Mouse (Mus musculus) heart, embryonic 11.5 days (tissue): Measurements from ENCODE around the gene Maml1. TPM values are rescaled to one million over a fixed set of nuclear protein-coding genes. Genes with fewer than 3 reads are reported as not detected.
A peak's percentile ranks its signal among the peaks of the same experiment; 100 is the strongest.

Source experiments
- ATAC-seq: fragments of 200-750 bp; cut with Nextera tagmentation; replicated peaks from 2 replicates; pipeline ENCODE4 v1.8.0; 2017; ENCODE audit warnings: moderate library complexity; ENCODE audit not compliant: insufficient number of reproducible peaks, low FRiP score, low TSS enrichment
- H3K27ac ChIP-seq: fragments of 300-500 bp; sonication (generic); 2 replicates; pipeline ENCODE4 v1.5.1; 2014; ENCODE audit warnings: mild to moderate bottlenecking, low read depth, low read length
- H3K27me3 ChIP-seq: fragments of 300-500 bp; sonication (generic); 2 replicates; pipeline ENCODE4 v1.6.1; 2014; ENCODE audit warnings: mild to moderate bottlenecking, low read length, mixed read lengths; ENCODE audit not compliant: control insufficient read depth, insufficient read depth
- H3K36me3 ChIP-seq: fragments of 300-500 bp; sonication (generic); 2 replicates; pipeline ENCODE4 v1.6.1; 2014; ENCODE audit warnings: mild to moderate bottlenecking, low read length, moderate library complexity, mixed read lengths; ENCODE audit not compliant: control insufficient read depth, insufficient read depth
- H3K4me1 ChIP-seq: fragments of 300-500 bp; sonication (generic); 2 replicates; pipeline ENCODE4 v1.6.1; 2014; ENCODE audit warnings: low read length; ENCODE audit not compliant: control insufficient read depth, insufficient read depth
- H3K4me2 ChIP-seq: fragments of 300-500 bp; sonication (generic); 2 replicates; pipeline ENCODE4 v1.6.1; 2014; ENCODE audit warnings: mild to moderate bottlenecking, moderate library complexity
- H3K4me3 ChIP-seq: fragments of 300-500 bp; sonication (generic); 2 replicates; pipeline ENCODE4 v1.5.1; 2014; ENCODE audit warnings: low read depth, low read length
- H3K9ac ChIP-seq: fragments of 300-500 bp; sonication (generic); 2 replicates; pipeline ENCODE4 v1.6.1; 2014; ENCODE audit warnings: mild to moderate bottlenecking, low read depth, low read length, moderate library complexity
- H3K9me3 ChIP-seq: fragments of 300-500 bp; sonication (generic); replicated peaks from 2 replicates; pipeline ENCODE4 v1.6.1; 2016; ENCODE audit warnings: low read length; ENCODE audit not compliant: control insufficient read depth
- WGBS: fragments of 180-500 bp; shearing (Covaris S2); extraction: QIAGEN DNeasy Blood & Tissue Kit; methylation state at CpG from one replicate; pipeline ENCODE4 v1.1.7; 2014; ENCODE audit not compliant: insufficient replicate concordance; 5-methylcytosine and 5-hydroxymethylcytosine counted together
- polyA plus RNA-seq: library from polyadenylated mRNA; unstranded; fragments of >200 nt; fragmentation: Nextera tagmentation; extraction: Ambion mirVana; gene quantifications from 2 replicates; pipeline ENCODE4 v1.2.1, GENCODE M21; 2014

The Maml1 gene
- polyA plus RNA-seq, 1 experiment from 2014 or later, result 5.9 TPM

DNA sequence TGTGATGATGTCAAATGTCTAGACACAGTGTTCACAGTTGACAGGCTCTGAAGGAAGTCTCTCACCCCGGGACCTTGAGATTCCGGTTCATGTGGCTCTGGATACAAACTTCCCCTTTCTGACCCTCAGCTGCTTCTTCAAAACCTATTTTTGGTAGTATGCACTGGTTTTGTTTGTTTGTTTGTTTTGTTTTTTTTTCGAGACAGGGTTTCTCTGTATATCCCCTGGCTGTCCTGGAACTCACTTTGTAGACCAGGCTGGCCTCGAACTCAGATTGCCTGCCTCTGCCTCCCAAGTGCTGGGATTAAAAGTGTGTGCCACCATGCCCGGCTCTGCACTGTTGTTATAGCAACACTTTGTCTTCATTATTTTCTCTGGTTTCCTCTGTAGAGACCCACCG is 48.2 kb downstream of the Maml1 start:
- H3K27me3 ChIP-seq, result 0 out of 2 replicates have a peak, but pooled peaks cover 3% of the 10 kb centered on the region
- no peak overlapping the region for H3K9ac ChIP-seq
- no peaks in the 10 kb centered on the region for H3K4me1 ChIP-seq
- no peak for ATAC-seq
- H3K4me3 ChIP-seq, result no peak overlapping the region
- H3K27ac ChIP-seq, result no peak overlapping the region
- no peak overlapping the region for H3K4me2 ChIP-seq
- 75% methylated on average over 6 of the region's 6 CpGs for WGBS
- no peaks in the 10 kb centered on the region for H3K36me3 ChIP-seq
- H3K9me3 ChIP-seq, result no peaks in the 10 kb centered on the region

- no peak overlapping the region for H3K9ac ChIP-seq
- no peaks in the 10 kb centered on the region for H3K9me3 ChIP-seq
- H3K4me3 ChIP-seq, result no peak overlapping the region
- 65% methylated on average over 7 of the region's 7 CpGs for WGBS
- no peak overlapping the region for H3K27ac ChIP-seq
- H3K27me3 ChIP-seq, result peaks cover 20% of the 10 kb centered on the region
- ATAC-seq, result no peak
- no peak overlapping the region for H3K4me2 ChIP-seq
- H3K4me1 ChIP-seq, result peaks cover 17% of the 10 kb centered on the region
- no peaks in the 10 kb centered on the region for H3K36me3 ChIP-seq
These were observed 51.7 kb downstream of the Maml1 start for GRCm38 (mm10) chr11:50240235-50240911.

GRCm38 (mm10) chr11:50238821-50239791 is 53.0 kb downstream of the Maml1 start:
- Histone ChIP-seq H3K27me3 (peaks cover 22% of the 10 kb centered on the region), H3K27ac (no peak overlapping the region), H3K9ac (no peak overlapping the region), H3K4me2 (no peak overlapping the region), H3K4me3 (no peak overlapping the region), H3K9me3 (no peaks in the 10 kb centered on the region), H3K4me1 (peaks cover 17% of the 10 kb centered on the region), H3K36me3 (0 out of 2 replicates have a peak, but pooled peaks cover 6% of the 10 kb centered on the region)
- no peak for ATAC-seq
- WGBS, result 89% methylated on average over 9 of the region's 9 CpGs

DNA sequence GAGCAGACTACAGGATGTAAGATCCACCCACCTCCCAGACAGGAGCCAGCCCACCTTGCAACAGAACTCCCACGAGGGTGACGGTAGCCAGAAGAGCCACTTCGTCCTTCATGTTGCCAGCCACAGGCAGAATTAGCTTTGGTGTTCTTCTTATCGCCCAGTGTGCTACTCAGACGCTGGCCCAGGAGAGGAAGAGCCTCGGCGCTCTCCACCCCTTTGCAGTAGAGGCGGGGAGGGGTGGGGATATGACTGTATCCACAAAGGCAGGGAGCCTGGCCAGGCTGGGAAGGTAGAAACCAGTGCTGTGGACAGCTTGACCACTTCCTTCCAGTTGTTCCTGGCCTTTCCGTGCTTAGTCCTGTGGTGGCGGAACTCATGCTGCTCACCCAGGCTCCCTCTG is 53.8 kb downstream of the Maml1 start, which contains the start of gene Ltc4s:
Gene Ltc4s, minus strand, starts transcription at position 293 of the 400 bp plus-strand sequence.
- Histone ChIP-seq H3K4me3 (peak within 1 kb of the TSS; percentile 68), H3K36me3 (peaks cover 12% of the 10 kb centered on the region), H3K9me3 (no peaks in the 10 kb centered on the region), H3K27ac (no peak within 1 kb of the TSS), H3K27me3 (peaks cover 24% of the 10 kb centered on the region), H3K9ac (no peak within 1 kb of the TSS), H3K4me2 (peak within 1 kb of the TSS; percentile 94), H3K4me1 (peaks cover 17% of the 10 kb centered on the region)
- WGBS, result 22% methylated on average over 10 of the region's 10 CpGs
- no peak for ATAC-seq

GRCm38 (mm10) chr11:50236937-50237835 is 54.9 kb downstream of the Maml1 start:
- WGBS, result 2% methylated on average over 65 of the region's 66 CpGs
- H3K9ac ChIP-seq, result peak overlapping the region; percentile 58
- peak overlapping the region; percentile 94 for H3K4me2 ChIP-seq
- no peak overlapping the region for H3K27ac ChIP-seq
- peak overlapping the region; percentile 68 for H3K4me3 ChIP-seq
- 0 out of 2 replicates have a peak, but pooled peaks have one; percentile 8 for ATAC-seq
- H3K9me3 ChIP-seq, result no peaks in the 10 kb centered on the region
- peaks cover 24% of the 10 kb centered on the region for H3K27me3 ChIP-seq
- peaks cover 17% of the 10 kb centered on the region for H3K36me3 ChIP-seq
- peaks cover 17% of the 10 kb centered on the region for H3K4me1 ChIP-seq

GRCm38 (mm10) chr11:50236540-50236936 is 55.6 kb downstream of the Maml1 start:
- Histone ChIP-seq H3K27ac (no peak overlapping the region), H3K9ac (peak overlapping the region; percentile 65), H3K9me3 (no peaks in the 10 kb centered on the region), H3K4me3 (peak overlapping the region; percentile 68), H3K4me1 (peaks cover 17% of the 10 kb centered on the region), H3K4me2 (peak overlapping the region; percentile 94), H3K27me3 (peaks cover 24% of the 10 kb centered on the region), H3K36me3 (peaks cover 17% of the 10 kb centered on the region)
- ATAC-seq, result peak; percentile 91
- WGBS, result 0% methylated on average over 26 of the region's 27 CpGs

- Histone ChIP-seq H3K4me2 (no peak overlapping the region), H3K27me3 (peaks cover 31% of the 10 kb centered on the region)
- WGBS, result 90% methylated on average over 25 of the region's 25 CpGs
These were observed 57.5 kb downstream of the Maml1 start for GRCm38 (mm10) chr11:50234606-50235005.

DNA sequence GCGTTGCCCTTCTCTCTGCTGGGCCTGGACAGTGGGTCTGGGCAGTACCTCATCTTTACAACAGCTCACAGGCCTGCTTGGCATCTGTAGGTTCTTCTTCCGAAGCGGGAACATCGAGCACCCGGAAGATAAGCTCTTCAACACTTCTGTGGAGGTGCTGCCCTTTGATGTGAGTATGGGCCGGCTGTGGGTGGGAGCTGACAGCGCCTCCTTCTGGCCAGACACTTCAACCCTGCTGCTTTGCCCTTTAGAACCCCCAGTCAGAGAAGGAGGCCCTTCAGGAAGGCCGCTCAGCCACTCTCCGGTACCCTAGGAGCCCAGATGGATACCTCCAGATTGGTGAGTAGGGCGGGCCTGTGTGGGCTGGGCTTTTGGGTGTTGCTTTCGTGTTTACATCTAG is 58.1 kb downstream of the Maml1 start:
- Histone ChIP-seq H3K4me1 (peaks cover 20% of the 10 kb centered on the region), H3K9ac (no peak overlapping the region), H3K9me3 (no peaks in the 10 kb centered on the region), H3K36me3 (peaks cover 17% of the 10 kb centered on the region), H3K27ac (no peak overlapping the region), H3K4me2 (no peak overlapping the region), H3K27me3 (peaks cover 30% of the 10 kb centered on the region), H3K4me3 (no peak overlapping the region)
- WGBS, result 75% methylated on average over 11 of the region's 11 CpGs
- no peak for ATAC-seq

More at GRCm38 (mm10) chr11:50234606-50235005, 57.5 kb downstream of the Maml1 start:
- peaks cover 20% of the 10 kb centered on the region for H3K4me1 ChIP-seq
- H3K9me3 ChIP-seq, result no peaks in the 10 kb centered on the region
- ATAC-seq, result no peak
- H3K4me3 ChIP-seq, result no peak overlapping the region
- H3K9ac ChIP-seq, result no peak overlapping the region
- H3K27ac ChIP-seq, result no peak overlapping the region
- H3K36me3 ChIP-seq, result peaks cover 17% of the 10 kb centered on the region
